Mouse (Mus musculus) heart, postnatal 0 days (tissue): ENCODE measurements at regions not wholly inside any gene's neighbourhood (a gene's known extent, or its start where the extent isn't known, plus 50 kb on each side); places are given as distances from the start of the nearest gene placed in this dataset.

Experiments used
- CTCF ChIP-seq: IDR thresholded peaks from 2 replicates; pipeline ENCODE4 v1.5.1; 2016; ENCODE audit warnings: antibody characterized with exemption, control low read depth, low read depth
- EP300 ChIP-seq: IDR thresholded peaks from 2 replicates; pipeline ENCODE4 v1.6.1; 2016; ENCODE audit warnings: antibody characterized with exemption, low read depth

GRCm38 (mm10) chr8:91997892-91998189, 196.0 kb upstream of the Irx3 start:
- TF ChIP-seq EP300 (no peak), CTCF (no peak)
